Mouse (Mus musculus) liver, embryonic 12.5 days (tissue): ENCODE data around the gene Plekhg2. TPM values are rescaled to one million over a fixed set of nuclear protein-coding genes. Genes with fewer than 3 reads are reported as not detected.

Experiments used
- ATAC-seq: fragments of 200-750 bp; cut with Nextera tagmentation; 2 replicates; pipeline ENCODE4 v1.8.0; 2017; ENCODE audit warnings: moderate number of reproducible peaks, mild to moderate bottlenecking, moderate library complexity
- H3K27ac ChIP-seq: fragments of 300-500 bp; sonication (generic); 2 replicates; pipeline ENCODE4 v1.5.1; 2016; ENCODE audit warnings: mild to moderate bottlenecking
- H3K27me3 ChIP-seq: fragments of 300-500 bp; sonication (generic); replicated peaks from 2 replicates; pipeline ENCODE4 v1.6.1; 2016; ENCODE audit warnings: mild to moderate bottlenecking, moderate library complexity
- H3K36me3 ChIP-seq: fragments of 300-500 bp; sonication (generic); 2 replicates; pipeline ENCODE4 v1.6.1; 2016; ENCODE audit warnings: mild to moderate bottlenecking, moderate library complexity
- H3K4me1 ChIP-seq: fragments of 300-500 bp; sonication (generic); 2 replicates; pipeline ENCODE4 v1.6.1; 2016
- H3K4me2 ChIP-seq: fragments of 300-500 bp; sonication (generic); 2 replicates; pipeline ENCODE4 v1.6.1; 2016; ENCODE audit warnings: mild to moderate bottlenecking, moderate library complexity
- H3K4me3 ChIP-seq: fragments of 300-500 bp; sonication (generic); 2 replicates; pipeline ENCODE4 v1.5.1; 2016; ENCODE audit warnings: mild to moderate bottlenecking, moderate library complexity
- H3K9ac ChIP-seq: fragments of 300-500 bp; sonication (generic); 2 replicates; pipeline ENCODE4 v1.6.1; 2016; ENCODE audit warnings: mild to moderate bottlenecking, moderate library complexity
- H3K9me3 ChIP-seq: fragments of 300-500 bp; sonication (generic); replicated peaks from 2 replicates; pipeline ENCODE4 v1.6.1; 2016; ENCODE audit warnings: mild to moderate bottlenecking, moderate library complexity
- WGBS: fragments of 180-500 bp; shearing (Covaris S2); methylation state at CpG from one replicate; pipeline ENCODE4 v1.1.7; 2016; ENCODE audit not compliant: insufficient replicate concordance; 5-methylcytosine and 5-hydroxymethylcytosine counted together
- polyA plus RNA-seq: library from polyadenylated mRNA; unstranded; fragments of >200 nt; fragmentation: Nextera tagmentation; extraction: Ambion mirVana; gene quantifications from 2 replicates; pipeline ENCODE4 v1.2.1, GENCODE M21; 2016

Plekhg2 gene
- polyA plus RNA-seq, 1 experiment from 2014 or later: 13.7 TPM

DNA sequence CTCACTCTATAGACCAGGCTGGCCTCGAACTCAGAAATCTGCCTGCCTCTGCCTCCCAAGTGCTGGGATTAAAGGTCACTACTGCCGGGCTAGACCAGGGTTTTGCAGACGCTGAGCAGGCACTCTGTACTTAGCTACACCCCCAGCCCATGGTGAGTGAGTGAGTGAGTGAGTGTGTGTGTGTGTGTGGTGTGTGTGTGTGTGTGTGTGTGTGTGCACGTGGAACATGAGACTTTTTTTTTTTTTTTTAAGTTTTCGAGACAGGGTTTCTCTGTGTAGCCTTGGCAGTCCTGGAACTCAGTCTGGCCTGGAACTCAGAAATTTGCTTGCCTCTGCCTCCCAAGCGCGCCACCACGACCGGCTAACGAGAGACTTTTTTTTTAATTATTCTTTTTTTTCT, 2.2 kb upstream of the Plekhg2 start:
- Histone ChIP-seq H3K9ac (peak overlapping the region; percentile 71; the same call in 1 of the 2 replicates), H3K27me3 (peaks cover 17% of the 10 kb centered on the region), H3K4me2 (peak overlapping the region; percentile 92), H3K27ac (peak overlapping the region; percentile 95), H3K9me3 (no peaks in the 10 kb centered on the region), H3K4me1 (peaks cover 88% of the 10 kb centered on the region), H3K36me3 (peaks cover 14% of the 10 kb centered on the region), H3K4me3 (no peak overlapping the region)
- ATAC-seq: no peak
- WGBS: 60% methylated on average over 10 of the region's 10 CpGs

GRCm38 (mm10) chr7:28373891-28374495, 1.6 kb upstream of the Plekhg2 start:
- H3K4me3 ChIP-seq: no peak overlapping the region
- H3K4me2 ChIP-seq: peak overlapping the region; percentile 94; the same call in 1 of the 2 replicates
- ATAC-seq: no peak
- H3K27me3 ChIP-seq: peaks cover 18% of the 10 kb centered on the region
- 75% methylated on average over 7 of the region's 7 CpGs for WGBS
- no peak overlapping the region for H3K9ac ChIP-seq
- peaks cover 84% of the 10 kb centered on the region for H3K4me1 ChIP-seq
- H3K27ac ChIP-seq: peak overlapping the region; percentile 95
- no peaks in the 10 kb centered on the region for H3K9me3 ChIP-seq
- H3K36me3 ChIP-seq: peaks cover 15% of the 10 kb centered on the region

- Histone ChIP-seq H3K27ac (peak overlapping the region; percentile 87), H3K36me3 (peaks cover 23% of the 10 kb centered on the region), H3K4me2 (peak overlapping the region; percentile 94), H3K4me3 (peak overlapping the region; percentile 71), H3K4me1 (peaks cover 76% of the 10 kb centered on the region), H3K9me3 (no peaks in the 10 kb centered on the region), H3K27me3 (peaks cover 18% of the 10 kb centered on the region), H3K9ac (peak overlapping the region; percentile 68)
- 0 out of 2 replicates have a peak, but pooled peaks have one; percentile 0 for ATAC-seq
- WGBS: under 1% methylated on average over 9 of the region's 9 CpGs
Measured at GRCm38 (mm10) chr7:28373131-28373581, 757 bp upstream of the Plekhg2 start.

- no peak for ATAC-seq
- H3K36me3 ChIP-seq: peaks cover 28% of the 10 kb centered on the region
- peaks cover 59% of the 10 kb centered on the region for H3K4me1 ChIP-seq
- no peaks in the 10 kb centered on the region for H3K9me3 ChIP-seq
- H3K4me3 ChIP-seq: peak overlapping the region; percentile 71
- H3K4me2 ChIP-seq: peak overlapping the region; percentile 94
- 2% methylated on average over 33 of the region's 43 CpGs for WGBS
- H3K27me3 ChIP-seq: peaks cover 18% of the 10 kb centered on the region
- H3K27ac ChIP-seq: peak overlapping the region; percentile 87
- H3K9ac ChIP-seq: peak overlapping the region; percentile 79
Measured at GRCm38 (mm10) chr7:28371514-28371989, 847 bp downstream of the Plekhg2 start.

DNA sequence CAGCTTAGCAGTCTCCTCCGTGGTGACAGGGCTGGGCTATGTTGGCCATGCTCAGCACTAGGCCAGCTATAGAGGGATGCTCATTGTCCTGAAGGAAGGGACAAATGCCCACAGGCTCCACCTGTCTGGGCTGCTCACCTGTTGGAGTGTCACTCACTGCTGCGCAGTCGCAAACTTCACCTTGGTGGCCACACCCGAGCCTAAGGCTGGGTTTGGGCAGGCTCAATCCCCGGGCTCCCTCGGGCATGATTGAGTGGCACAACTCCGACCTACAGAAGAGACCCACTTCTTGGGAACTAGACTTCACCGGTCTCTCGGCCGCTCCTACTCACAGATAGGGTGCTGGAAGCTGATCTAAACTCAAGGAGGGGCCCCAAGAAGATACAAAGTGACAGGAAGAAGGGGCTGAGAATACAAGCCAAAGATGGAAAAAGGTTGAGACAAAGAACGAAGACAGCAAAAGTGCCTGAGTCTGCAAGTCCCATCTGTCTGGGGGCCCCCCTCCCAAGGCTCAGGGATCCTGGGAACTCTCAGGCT, 1.4 kb downstream of the Plekhg2 start:
- H3K27me3 ChIP-seq: peaks cover 18% of the 10 kb centered on the region
- peak overlapping the region; percentile 87 for H3K27ac ChIP-seq
- no peaks in the 10 kb centered on the region for H3K9me3 ChIP-seq
- H3K36me3 ChIP-seq: peaks cover 30% of the 10 kb centered on the region
- 15% methylated on average over 11 of the region's 11 CpGs for WGBS
- ATAC-seq: no peak
- H3K4me3 ChIP-seq: peak overlapping the region; percentile 71
- peak overlapping the region; percentile 79 for H3K9ac ChIP-seq
- H3K4me1 ChIP-seq: peaks cover 54% of the 10 kb centered on the region
- peak overlapping the region; percentile 94 for H3K4me2 ChIP-seq

GRCm38 (mm10) chr7:28370051-28370450, 2.3 kb downstream of the Plekhg2 start:
- Histone ChIP-seq H3K36me3 (peaks cover 38% of the 10 kb centered on the region), H3K4me3 (peak overlapping the region; percentile 71; the same call in 1 of the 2 replicates), H3K4me1 (peaks cover 46% of the 10 kb centered on the region), H3K9me3 (no peaks in the 10 kb centered on the region), H3K27ac (no peak overlapping the region), H3K9ac (no peak overlapping the region), H3K4me2 (peak overlapping the region; percentile 94; the same call in 1 of the 2 replicates), H3K27me3 (peaks cover 18% of the 10 kb centered on the region)
- WGBS: 86% methylated on average over 14 of the region's 14 CpGs
- ATAC-seq: no peak

- no peak overlapping the region for H3K4me3 ChIP-seq
- WGBS: 81% methylated on average over 16 of the region's 16 CpGs
Measured at GRCm38 (mm10) chr7:28368276-28368920, 4.0 kb downstream of the Plekhg2 start.

GRCm38 (mm10) chr7:28367663-28368275, 4.6 kb downstream of the Plekhg2 start:
- Histone ChIP-seq H3K9ac (no peak overlapping the region), H3K36me3 (peaks cover 53% of the 10 kb centered on the region), H3K4me3 (no peak overlapping the region), H3K27ac (no peak overlapping the region), H3K27me3 (peaks cover 18% of the 10 kb centered on the region), H3K4me2 (no peak overlapping the region), H3K4me1 (peaks cover 27% of the 10 kb centered on the region), H3K9me3 (no peaks in the 10 kb centered on the region)
- ATAC-seq: no peak
- 81% methylated on average over 16 of the region's 16 CpGs for WGBS

More at GRCm38 (mm10) chr7:28368276-28368920, 4.0 kb downstream of the Plekhg2 start:
- Histone ChIP-seq H3K9me3 (no peaks in the 10 kb centered on the region), H3K27me3 (peaks cover 18% of the 10 kb centered on the region), H3K4me2 (no peak overlapping the region), H3K27ac (no peak overlapping the region), H3K36me3 (peaks cover 52% of the 10 kb centered on the region), H3K4me1 (peaks cover 30% of the 10 kb centered on the region), H3K9ac (no peak overlapping the region)
- no peak for ATAC-seq

- H3K4me1 ChIP-seq: peaks cover 18% of the 10 kb centered on the region
- no peak overlapping the region for H3K27ac ChIP-seq
- H3K36me3 ChIP-seq: peaks cover 69% of the 10 kb centered on the region
- no peak overlapping the region for H3K4me2 ChIP-seq
- WGBS: 69% methylated on average over 16 of the region's 16 CpGs
- no peak overlapping the region; the same call in 1 of the 2 replicates for H3K9ac ChIP-seq
- ATAC-seq: no peak
- no peak overlapping the region for H3K4me3 ChIP-seq
- no peaks in the 10 kb centered on the region for H3K9me3 ChIP-seq
- H3K27me3 ChIP-seq: no peaks in the 10 kb centered on the region
Measured at GRCm38 (mm10) chr7:28362441-28363060, 9.8 kb downstream of the Plekhg2 start.

GRCm38 (mm10) chr7:28361647-28362341, 10.6 kb downstream of the Plekhg2 start:
- no peak for ATAC-seq
- peaks cover 63% of the 10 kb centered on the region for H3K36me3 ChIP-seq
- H3K4me1 ChIP-seq: peaks cover 26% of the 10 kb centered on the region
- no peak overlapping the region for H3K4me3 ChIP-seq
- H3K27ac ChIP-seq: no peak overlapping the region
- H3K9me3 ChIP-seq: no peaks in the 10 kb centered on the region
- H3K4me2 ChIP-seq: no peak overlapping the region
- H3K9ac ChIP-seq: no peak overlapping the region
- 77% methylated on average over 20 of the region's 20 CpGs for WGBS
- H3K27me3 ChIP-seq: no peaks in the 10 kb centered on the region

GRCm38 (mm10) chr7:28360291-28360690, 12.1 kb downstream of the Plekhg2 start:
- peaks cover 55% of the 10 kb centered on the region for H3K36me3 ChIP-seq
- WGBS: 82% methylated on average over 6 of the region's 6 CpGs

More at GRCm38 (mm10) chr7:28360291-28360690, 12.1 kb downstream of the Plekhg2 start:
- Histone ChIP-seq H3K4me3 (no peak overlapping the region), H3K9ac (no peak overlapping the region), H3K4me2 (no peak overlapping the region), H3K27me3 (no peaks in the 10 kb centered on the region), H3K4me1 (peaks cover 29% of the 10 kb centered on the region), H3K9me3 (no peaks in the 10 kb centered on the region), H3K27ac (no peak overlapping the region)
- no peak for ATAC-seq
